Mouse (Mus musculus) liver, embryonic 11.5 days (tissue): Measurements from ENCODE around the gene Faap24. TPM values are rescaled to one million over a fixed set of nuclear protein-coding genes. Genes with fewer than 3 reads are reported as not detected.

Experiments
- ATAC-seq: fragments of 200-750 bp; cut with Nextera tagmentation; replicated peaks from 2 replicates; pipeline ENCODE4 v1.8.0; 2017; ENCODE audit warnings: moderate number of reproducible peaks, mild to moderate bottlenecking, moderate TSS enrichment, moderate library complexity; ENCODE audit not compliant: low FRiP score
- DNase-seq: peaks from one replicate; pipeline ENCODE4 v3.0.0-alpha.2; 2017; ENCODE audit warnings: low spot score
- H3K27ac ChIP-seq: fragments of 300-500 bp; sonication (generic); 2 replicates; pipeline ENCODE4 v1.5.1; 2014; ENCODE audit warnings: mild to moderate bottlenecking, low read depth, low read length, control low read depth
- H3K27me3 ChIP-seq: fragments of 300-500 bp; sonication (generic); replicated peaks from 2 replicates; pipeline ENCODE4 v1.6.1; 2014; ENCODE audit warnings: low read length, mixed read lengths; ENCODE audit not compliant: control insufficient read depth, insufficient read depth
- H3K36me3 ChIP-seq: fragments of 300-500 bp; sonication (generic); 2 replicates; pipeline ENCODE4 v1.6.1; 2014; ENCODE audit warnings: mild to moderate bottlenecking, low read length, moderate library complexity, mixed read lengths; ENCODE audit not compliant: control insufficient read depth, insufficient read depth
- H3K4me1 ChIP-seq: fragments of 300-500 bp; sonication (generic); replicated peaks from 2 replicates; pipeline ENCODE4 v1.6.1; 2014; ENCODE audit warnings: low read length, mixed read lengths; ENCODE audit not compliant: control insufficient read depth, insufficient read depth
- H3K4me2 ChIP-seq: fragments of 300-500 bp; sonication (generic); 2 replicates; pipeline ENCODE4 v1.6.1; 2014; ENCODE audit warnings: mild to moderate bottlenecking, control low read depth, moderate library complexity
- H3K4me3 ChIP-seq: fragments of 300-500 bp; sonication (generic); 2 replicates; pipeline ENCODE4 v1.5.1; 2014; ENCODE audit warnings: low read depth, low read length, control low read depth
- H3K9ac ChIP-seq: fragments of 300-500 bp; sonication (generic); 2 replicates; pipeline ENCODE4 v1.6.1; 2014; ENCODE audit warnings: low read depth, low read length, control low read depth
- H3K9me3 ChIP-seq: fragments of 300-500 bp; sonication (generic); 2 replicates; pipeline ENCODE4 v1.6.1; 2016; ENCODE audit warnings: low read length, inconsistent platforms, mixed read lengths; ENCODE audit not compliant: control insufficient read depth
- WGBS: fragments of 180-500 bp; shearing (Covaris S2); extraction: QIAGEN DNeasy Blood & Tissue Kit; methylation state at CpG from one replicate; pipeline ENCODE4 v1.1.7; 2014; 5-methylcytosine and 5-hydroxymethylcytosine counted together
- polyA plus RNA-seq: library from polyadenylated mRNA; unstranded; fragments of >200 nt; fragmentation: Nextera tagmentation; extraction: Ambion mirVana; gene quantifications from 2 replicates; pipeline ENCODE4 v1.2.1, GENCODE M21; 2014

The Faap24 gene
- polyA plus RNA-seq, result 40.0 and 43.6 TPM in 2 replicates

DNA sequence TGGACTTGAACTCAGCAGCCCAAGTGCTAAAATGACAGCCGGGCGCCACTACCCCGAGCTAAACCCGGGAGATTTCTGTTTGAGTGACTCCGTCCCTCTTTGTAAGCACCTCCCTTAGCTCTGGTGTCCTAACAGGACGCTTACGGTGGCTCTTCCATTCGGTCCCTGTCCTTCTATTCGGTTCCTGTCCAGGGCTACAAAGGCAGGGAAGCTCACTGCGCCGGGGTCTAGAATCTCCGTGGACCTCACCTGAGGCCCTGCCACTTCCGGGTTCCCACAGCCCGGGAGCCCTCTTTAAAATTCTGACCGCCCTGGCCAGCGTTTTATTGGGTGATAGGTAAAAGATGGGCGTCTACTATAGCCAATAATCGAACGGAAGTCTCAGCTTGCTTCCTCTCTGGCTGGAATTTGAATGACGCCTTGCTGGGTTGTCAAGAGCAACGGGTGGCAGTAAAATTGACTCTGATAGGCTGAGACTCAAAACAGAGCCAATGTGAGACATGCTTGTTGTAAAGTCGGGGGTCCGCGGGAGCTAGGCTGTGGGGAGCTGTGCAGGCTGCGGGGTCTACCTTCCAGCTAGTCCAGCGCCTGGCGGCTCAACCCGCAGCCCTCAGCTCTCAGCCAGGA, at the start of gene Faap24, which contains the start of gene Cep89:
Gene Faap24 (minus strand): TSS at position 295 of the 627 bp plus-strand sequence.
Gene Cep89 (plus strand): TSS at position 494 of the 627 bp plus-strand sequence.
- H3K4me2 ChIP-seq, result peak within 1 kb of the TSS; percentile 79
- peaks cover 6% of the 10 kb centered on the region for H3K4me1 ChIP-seq
- ATAC-seq, result peak; percentile 93
- peak within 1 kb of the TSS; percentile 78 for H3K9ac ChIP-seq
- H3K9me3 ChIP-seq, result no peaks in the 10 kb centered on the region
- H3K27ac ChIP-seq, result peak within 1 kb of the TSS; percentile 33
- 0% methylated on average over 28 of the region's 28 CpGs for WGBS
- H3K36me3 ChIP-seq, result peaks cover 22% of the 10 kb centered on the region
- peak within 1 kb of the TSS; percentile 72 for H3K4me3 ChIP-seq
- DNase-seq, result peak; percentile 96
- H3K27me3 ChIP-seq, result no peaks in the 10 kb centered on the region

DNA sequence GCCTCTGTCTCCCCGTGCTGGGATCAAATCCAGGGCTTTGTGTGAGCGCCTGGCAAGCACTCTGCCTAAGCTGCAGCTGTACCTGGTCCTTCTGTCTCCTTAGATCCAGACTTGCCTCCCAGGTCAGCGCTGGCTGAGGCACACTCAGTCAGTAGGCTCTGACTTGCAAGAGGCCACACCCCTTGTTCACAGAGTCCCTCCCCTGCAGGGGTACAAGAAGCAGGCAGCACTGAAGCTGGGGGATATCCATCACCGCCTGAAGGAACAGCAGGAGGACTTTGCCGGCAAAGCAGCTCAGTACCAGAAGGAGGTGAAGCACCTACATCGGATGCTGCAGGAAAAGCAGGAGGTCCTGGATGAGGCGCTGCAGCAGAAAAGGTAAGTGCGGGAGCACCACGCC, 38.6 kb upstream of the Faap24 start:
- ATAC-seq (no peak), DNase-seq (no peak)
- Histone ChIP-seq H3K36me3 (peaks cover 29% of the 10 kb centered on the region), H3K4me2 (no peak overlapping the region), H3K9me3 (no peaks in the 10 kb centered on the region), H3K4me1 (no peaks in the 10 kb centered on the region), H3K4me3 (no peak overlapping the region), H3K27ac (no peak overlapping the region), H3K27me3 (no peaks in the 10 kb centered on the region), H3K9ac (no peak overlapping the region)
- 81% methylated on average over 9 of the region's 9 CpGs for WGBS

DNA sequence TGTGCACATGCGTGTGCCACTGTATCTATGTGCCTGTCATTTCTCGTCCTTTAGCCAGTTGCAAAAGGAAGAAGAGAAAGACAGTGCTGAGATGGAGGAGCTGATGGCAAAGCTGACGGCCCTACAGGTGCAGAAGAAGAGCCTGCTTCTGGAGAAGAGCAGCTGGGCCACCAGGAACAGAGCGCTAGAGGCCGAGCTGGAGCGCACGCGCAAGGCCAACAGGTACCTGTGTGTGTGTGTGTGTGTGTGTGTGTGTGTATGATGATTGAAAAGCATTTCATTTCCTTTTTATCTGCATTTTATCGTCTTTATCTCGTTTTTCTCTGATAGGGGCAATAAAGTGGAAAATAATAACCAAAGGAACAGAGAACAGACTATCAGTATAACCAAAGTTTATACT, 31.5 kb upstream of the Faap24 start:
- DNase-seq (no peak), ATAC-seq (no peak)
- Histone ChIP-seq H3K9me3 (no peaks in the 10 kb centered on the region), H3K4me2 (no peak overlapping the region), H3K9ac (no peak overlapping the region), H3K27ac (no peak overlapping the region), H3K4me3 (no peak overlapping the region), H3K36me3 (peaks cover 24% of the 10 kb centered on the region), H3K4me1 (no peaks in the 10 kb centered on the region), H3K27me3 (no peaks in the 10 kb centered on the region)
- 91% methylated on average over 10 of the region's 10 CpGs for WGBS

DNA sequence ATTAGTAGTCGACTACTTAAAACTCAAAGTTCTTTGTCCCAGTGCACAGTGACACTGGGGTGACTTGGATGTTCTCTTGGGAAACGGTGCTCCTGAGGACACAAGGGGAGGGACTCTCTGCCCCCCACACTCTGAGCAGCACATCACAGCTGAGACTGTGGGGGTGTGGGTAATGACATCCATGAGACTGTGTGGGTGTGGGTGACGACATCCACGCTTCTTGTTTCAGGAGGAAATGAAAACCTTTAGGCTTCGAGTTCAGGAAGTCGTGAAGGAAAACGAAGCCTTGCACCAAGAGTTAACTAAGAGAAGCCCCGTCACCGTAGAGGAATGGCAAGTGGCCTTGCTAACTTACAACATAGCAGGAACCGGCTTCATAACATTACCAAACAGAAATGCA, 26.4 kb upstream of the Faap24 start:
- Histone ChIP-seq H3K27ac (no peak overlapping the region), H3K4me3 (no peak overlapping the region), H3K36me3 (peaks cover 30% of the 10 kb centered on the region), H3K9me3 (no peaks in the 10 kb centered on the region), H3K4me1 (no peaks in the 10 kb centered on the region), H3K27me3 (no peaks in the 10 kb centered on the region), H3K4me2 (no peak overlapping the region), H3K9ac (no peak overlapping the region)
- 90% methylated on average over 10 of the region's 10 CpGs for WGBS
- ATAC-seq (no peak), DNase-seq (no peak)

DNA sequence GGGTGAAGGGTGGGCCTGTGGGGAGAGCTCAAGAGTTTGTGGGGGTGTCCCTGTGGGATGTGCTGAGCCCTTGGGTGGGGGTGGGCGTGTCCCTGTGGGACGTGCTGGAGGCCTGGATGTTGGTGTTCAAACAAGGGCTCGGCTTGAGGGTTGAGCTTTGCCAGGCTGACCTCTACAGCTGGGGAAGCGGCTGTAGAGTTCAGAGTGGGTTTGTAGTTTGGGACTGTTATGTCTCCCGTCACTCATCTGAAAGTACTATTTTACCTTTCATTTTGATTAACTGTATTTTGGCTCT, 20.0 kb upstream of the Faap24 start:
- no peak overlapping the region for H3K4me2 ChIP-seq
- no peak overlapping the region for H3K27ac ChIP-seq
- no peak overlapping the region for H3K4me3 ChIP-seq
- DNase-seq, result no peak
- ATAC-seq, result no peak
- no peaks in the 10 kb centered on the region for H3K27me3 ChIP-seq
- no peaks in the 10 kb centered on the region for H3K4me1 ChIP-seq
- WGBS, result 74% methylated on average over 5 of the region's 5 CpGs
- H3K9me3 ChIP-seq, result no peaks in the 10 kb centered on the region
- no peak overlapping the region for H3K9ac ChIP-seq
- peaks cover 24% of the 10 kb centered on the region; the same call in 1 of the 2 replicates for H3K36me3 ChIP-seq

DNA sequence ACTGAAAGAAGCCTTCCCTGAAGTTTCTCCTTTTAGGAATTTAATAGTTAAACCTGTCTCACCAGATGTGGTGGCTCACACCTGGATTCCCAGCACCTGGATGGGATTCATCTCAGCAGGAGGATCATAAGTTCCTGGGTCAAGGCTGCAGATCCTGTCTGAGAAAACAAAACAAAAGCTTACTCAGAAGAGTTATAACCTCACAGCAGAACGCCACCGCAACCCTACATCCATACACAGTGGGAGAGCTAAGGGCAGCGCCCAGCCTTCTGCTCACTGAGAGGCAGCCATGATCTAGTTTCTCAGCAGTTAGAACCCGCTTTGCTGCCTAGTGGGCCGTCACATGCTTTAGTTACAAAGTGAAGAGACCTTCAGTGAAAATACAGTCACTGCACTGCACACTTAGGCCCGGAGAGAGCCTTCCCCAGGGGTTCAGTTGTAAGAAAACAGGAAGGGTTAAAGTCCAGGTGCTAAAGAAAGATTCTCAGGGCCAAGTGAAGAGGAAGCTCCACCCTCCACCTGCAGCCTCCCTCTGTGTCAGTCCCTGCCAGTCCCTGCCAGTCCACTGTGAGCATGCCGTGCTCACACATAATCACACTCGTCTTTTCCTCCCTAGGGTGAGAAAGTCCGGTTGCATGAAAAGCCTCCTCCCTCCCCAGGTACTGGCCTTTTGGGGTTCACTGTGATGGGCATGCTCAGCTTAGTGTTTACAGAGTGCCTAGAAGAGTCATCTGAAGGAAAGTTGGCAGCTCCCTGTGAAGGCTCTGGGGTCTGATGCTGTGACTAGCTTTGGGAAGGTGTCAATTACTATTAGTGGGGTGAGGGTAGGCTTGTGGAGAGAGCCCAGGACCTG, 19.4 kb upstream of the Faap24 start:
- no peaks in the 10 kb centered on the region for H3K27me3 ChIP-seq
- no peak overlapping the region for H3K4me2 ChIP-seq
- peaks cover 21% of the 10 kb centered on the region; the same call in 1 of the 2 replicates for H3K36me3 ChIP-seq
- no peak overlapping the region for H3K4me3 ChIP-seq
- 81% methylated on average over 9 of the region's 9 CpGs for WGBS
- no peaks in the 10 kb centered on the region for H3K9me3 ChIP-seq
- H3K27ac ChIP-seq, result no peak overlapping the region
- DNase-seq (no peak), ATAC-seq (no peak)
- H3K9ac ChIP-seq, result no peak overlapping the region
- H3K4me1 ChIP-seq, result no peaks in the 10 kb centered on the region

DNA sequence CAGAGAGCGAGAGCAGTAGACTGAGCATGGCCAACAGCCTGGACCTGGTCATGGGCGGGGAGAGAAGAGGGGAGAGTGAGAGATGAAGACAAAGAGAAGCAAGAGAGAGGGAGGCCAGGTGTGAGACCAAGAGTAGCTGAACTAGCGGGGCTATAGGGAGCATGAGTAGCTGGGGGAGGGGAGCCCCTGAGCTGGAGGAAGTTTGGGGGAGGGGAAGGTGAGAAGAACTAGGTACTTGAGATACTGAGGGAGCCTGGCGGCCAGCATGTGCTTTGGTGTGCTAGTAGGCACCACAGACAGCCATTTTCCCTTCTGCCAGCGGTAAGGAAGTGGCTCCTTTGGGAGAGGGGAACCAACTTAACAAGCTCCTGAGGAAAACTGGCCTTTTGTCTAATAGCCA, 18.6 kb upstream of the Faap24 start:
- Histone ChIP-seq H3K4me1 (no peaks in the 10 kb centered on the region), H3K9me3 (no peaks in the 10 kb centered on the region), H3K4me3 (no peak overlapping the region), H3K27ac (no peak overlapping the region), H3K4me2 (no peak overlapping the region), H3K36me3 (peaks cover 19% of the 10 kb centered on the region; the same call in 1 of the 2 replicates), H3K27me3 (no peaks in the 10 kb centered on the region), H3K9ac (no peak overlapping the region)
- ATAC-seq, result no peak
- DNase-seq, result no peak
- 66% methylated on average over 5 of the region's 5 CpGs for WGBS

DNA sequence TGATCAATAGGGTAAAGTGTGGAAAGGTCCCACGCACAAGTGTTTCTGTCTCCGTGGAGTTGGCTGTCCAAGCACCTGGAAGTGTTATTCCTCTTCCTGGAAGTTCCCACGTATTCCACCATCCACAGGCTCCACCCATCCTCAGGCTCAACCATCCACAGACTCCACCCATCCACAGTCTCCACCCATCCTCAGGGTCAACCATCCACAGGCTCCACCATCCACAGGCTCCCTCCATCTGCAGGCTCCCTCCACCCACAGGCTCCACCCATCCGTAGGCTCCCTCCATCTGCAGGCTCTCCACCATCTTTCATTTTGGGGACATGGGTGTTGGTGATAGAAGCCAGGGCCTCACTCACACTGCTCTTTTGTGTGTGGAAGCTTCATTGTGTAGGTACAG, 4.5 kb upstream of the Faap24 start:
- DNase-seq (no peak), ATAC-seq (no peak)
- Histone ChIP-seq H3K9me3 (no peaks in the 10 kb centered on the region), H3K4me2 (no peak overlapping the region), H3K27ac (no peak overlapping the region), H3K4me3 (no peak overlapping the region), H3K4me1 (peaks cover 6% of the 10 kb centered on the region), H3K9ac (no peak overlapping the region), H3K36me3 (peaks cover 10% of the 10 kb centered on the region; the same call in 1 of the 2 replicates), H3K27me3 (no peaks in the 10 kb centered on the region)
- WGBS, result 76% methylated on average over 4 of the region's 4 CpGs
